Mouse (Mus musculus): ENCODE results near the gene Gbp5. TPM values are rescaled to one million over a fixed set of nuclear protein-coding genes. Genes with fewer than 3 reads are reported as not detected.

The Gbp5 gene
- 36.6 TPM for polyA plus RNA-seq (2017; shearing (Covaris generic))

DNA sequence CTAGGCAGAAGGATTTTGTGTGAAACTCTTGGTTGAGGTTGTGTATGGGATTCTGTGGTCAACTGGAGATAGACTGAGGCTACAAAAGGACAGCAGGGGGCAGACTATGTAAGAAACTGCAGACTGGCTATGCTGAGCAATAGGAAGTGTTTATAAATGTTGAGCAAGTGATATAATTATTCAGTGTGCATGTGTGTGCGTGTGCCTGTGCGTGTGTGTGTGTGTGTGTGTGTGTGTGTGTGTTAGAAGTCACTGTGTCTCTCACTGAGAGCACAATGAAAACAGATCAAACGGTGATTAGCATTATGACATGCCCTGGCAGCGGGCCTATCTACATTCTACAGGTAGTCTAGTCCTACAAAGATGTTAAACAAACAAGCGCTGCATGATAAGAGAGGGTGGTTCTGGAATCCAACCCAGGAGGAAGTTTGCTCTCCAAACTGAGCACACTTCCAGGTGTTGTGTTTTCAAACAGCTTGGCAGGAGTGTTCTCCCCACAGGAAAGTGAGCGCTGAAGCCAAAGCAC, at the start of gene Gbp5:
TSS of gene Gbp5 (plus strand) at position 443 of the 526 bp plus-strand sequence.

GRCm38 (mm10) chr3:142530087-142530953, 36.5 kb downstream of the Gbp5 start, which contains the start of gene Gbp7:
Gene Gbp7 (plus strand): TSS chr3:142530342.

DNA sequence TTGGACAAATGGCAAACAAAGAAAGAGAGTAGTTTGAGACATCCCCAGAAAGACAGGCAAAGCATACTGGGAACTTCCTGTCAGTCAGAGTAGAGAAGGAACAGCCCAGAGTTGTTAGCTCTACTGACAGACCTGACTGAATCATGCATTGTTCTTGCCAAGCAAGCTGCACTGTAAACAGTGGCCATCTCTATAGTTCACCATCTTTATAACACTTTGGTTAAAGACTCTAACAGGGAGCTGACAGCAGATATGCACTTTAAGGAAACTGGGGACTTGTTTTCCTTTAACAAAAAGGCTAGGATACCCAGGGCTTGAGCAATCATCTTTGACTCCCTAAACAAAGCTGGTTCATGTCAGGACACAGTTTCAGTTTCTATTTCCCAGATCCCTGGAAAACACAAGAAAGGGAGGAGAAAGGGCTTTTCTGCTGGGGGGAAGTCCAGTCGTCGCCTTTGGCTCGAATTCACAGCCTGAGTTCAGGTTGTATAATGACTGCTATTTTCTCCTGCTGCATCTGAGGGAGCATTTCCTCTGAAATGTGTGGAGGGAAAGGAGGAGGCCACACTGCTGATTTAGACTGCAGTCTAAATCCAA, 66.0 kb downstream of the Gbp5 start, which contains the start of gene Gbp3:
TSS of gene Gbp3 (plus strand) at position 395 of the 597 bp plus-strand sequence.

Other genes with a start within 250 kb of the Gbp5 start
- 29.9 TPM for gene Pdlim5, start 98.3 kb upstream of the Gbp5 start, polyA plus RNA-seq (2017; shearing (Covaris generic))
- gene Gbp7, start 36.4 kb downstream of the Gbp5 start, polyA plus RNA-seq (2017; shearing (Covaris generic)), result 168 TPM
- gene Gbp3, start 66.0 kb downstream of the Gbp5 start, polyA plus RNA-seq (2017; shearing (Covaris generic)), result 89.0 TPM
- gene Gbp2b, start 100.9 kb downstream of the Gbp5 start, polyA plus RNA-seq (2017; shearing (Covaris generic)), result 27.3 TPM
- gene Gbp2, start 126.6 kb downstream of the Gbp5 start, polyA plus RNA-seq (2017; shearing (Covaris generic)), result 89.6 TPM
- 4.2 TPM for gene Kyat3, start 207.1 kb downstream of the Gbp5 start, polyA plus RNA-seq (2017; shearing (Covaris generic))